Mouse (Mus musculus): ENCODE results near the gene Wipf3.

DNA sequence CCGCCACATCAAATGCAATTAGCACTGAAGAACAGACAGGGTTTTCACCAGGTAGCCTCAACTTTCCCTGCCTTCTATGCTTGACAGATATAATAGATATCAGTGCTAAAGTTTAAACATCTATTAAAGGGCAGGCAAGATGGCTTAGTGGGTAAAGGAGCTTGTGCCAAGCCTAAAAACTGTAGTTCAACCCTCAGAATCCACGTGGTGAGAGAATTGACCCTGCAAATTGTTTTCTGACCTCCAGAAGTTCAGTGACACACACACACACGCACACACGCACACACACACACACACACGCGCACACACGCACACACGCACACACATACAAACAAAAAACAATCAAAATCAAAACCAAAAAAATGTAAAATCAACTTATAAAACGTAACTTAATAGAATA, 2.8 kb downstream of the Wipf3 start:
- TF ChIP-seq POLR2A (IDR thresholded peaks at IDR 0.05; ENCODE audit: low read depth, low read length) = no peak
- TF ChIP-seq CTCF (IDR thresholded peaks at IDR 0.05; ENCODE audit: extremely low read depth, insufficient read length, insufficient replicate concordance, low read depth, low read length) = no peak

Measured in small intestine, adult 2 months (tissue).